Mouse (Mus musculus) heart, adult 2 months (tissue): Measurements from ENCODE around the gene Tktl1. TPM values are rescaled to one million over a fixed set of nuclear protein-coding genes. Genes with fewer than 3 reads are reported as not detected.
"Not testable (repeated sequence)": the region's sequence is repeated elsewhere in the genome, so short reads cannot be mapped to it uniquely, and the experiment has no call there.

ENCODE experiments used
- DNase-seq, 2 experiments: peaks; one replicate each; pipeline ENCODE4 v3.0.0; 2021
- H3K27ac ChIP-seq: fragments of 200-600 bp; 2 replicates; pipeline ENCODE4 v1.8.1; 2022
- H3K27me3 ChIP-seq: fragments of 200-500 bp; 2 replicates; pipeline ENCODE4 v1.6.1; 2012; ENCODE audit warnings: mild to moderate bottlenecking, low read length, inconsistent platforms, mixed read lengths; ENCODE audit not compliant: control insufficient read depth, insufficient read depth
- H3K36me3 ChIP-seq: fragments of 200-500 bp; 2 replicates; pipeline ENCODE4 v1.6.1; 2012; ENCODE audit warnings: low read length, inconsistent platforms; ENCODE audit not compliant: control insufficient read depth, insufficient read depth
- H3K4me1 ChIP-seq: fragments of 200-500 bp; 2 replicates; pipeline ENCODE4 v1.6.1; 2011; ENCODE audit warnings: low read length; ENCODE audit not compliant: control insufficient read depth, insufficient read depth
- H3K4me3 ChIP-seq: fragments of 200-600 bp; 2 replicates; pipeline ENCODE4 v1.8.1; 2022
- H3K79me2 ChIP-seq: fragments of 200-500 bp; replicated peaks from 2 replicates; pipeline ENCODE4 v1.6.1; 2012; ENCODE audit warnings: mild to moderate bottlenecking, inconsistent platforms, low read length, moderate library complexity, mixed read lengths; ENCODE audit not compliant: control insufficient read depth, insufficient read depth
- H3K9ac ChIP-seq: fragments of 200-500 bp; 2 replicates; pipeline ENCODE4 v1.6.1; 2012; ENCODE audit warnings: low read depth, mild to moderate bottlenecking, control low read depth, inconsistent platforms, low read length, mixed read lengths
- CTCF ChIP-seq: fragments of 200-600 bp; IDR thresholded peaks from 2 replicates; pipeline ENCODE4 v1.8.1; 2022; ENCODE audit warnings: antibody characterized with exemption, mild to moderate bottlenecking, moderate library complexity
- EP300 ChIP-seq: fragments of 200-500 bp; IDR thresholded peaks from 2 replicates; pipeline ENCODE4 v1.6.1; 2011; ENCODE audit warnings: low read depth, low read length, control low read depth; ENCODE audit not compliant: insufficient read depth
- POLR2A ChIP-seq: fragments of 200-500 bp; IDR thresholded peaks from 2 replicates; pipeline ENCODE4 v1.6.1; 2011; ENCODE audit warnings: mild to moderate bottlenecking, low read depth, low read length, control low read depth; ENCODE audit not compliant: insufficient read depth
- WGBS: fragments of 180-500 bp; shearing (Covaris S2); methylation state at CpG from one replicate; pipeline ENCODE4 v1.1.7; 2018; 5-methylcytosine and 5-hydroxymethylcytosine counted together
- intact Hi-C: fragments of 180-260 bp; cut with DNase I; formaldehyde crosslinking; loops from one replicate; pipeline ENCODE4 v1.15.1; 2025
- long read RNA-seq: library from polyadenylated mRNA; stranded (forward); transcript quantifications from one replicate; pipeline ENCODE4 v2.0.0, GENCODE M21; 2021
- polyA plus RNA-seq: library from polyadenylated mRNA; depleted of rRNA; stranded (reverse); fragments of >200 nt; gene quantifications from 2 replicates; pipeline ENCODE4 v1.2.3, GENCODE M21; 2012; rRNA removed
- total RNA-seq, 2 experiments: library from RNA; stranded (reverse); gene quantifications; 2 replicates each; pipeline ENCODE4 v1.2.3; 2021

Tktl1 gene
- total RNA-seq (not detected), polyA plus RNA-seq (not detected in 2 replicates)
- long read RNA-seq, result 0 reads

DNA sequence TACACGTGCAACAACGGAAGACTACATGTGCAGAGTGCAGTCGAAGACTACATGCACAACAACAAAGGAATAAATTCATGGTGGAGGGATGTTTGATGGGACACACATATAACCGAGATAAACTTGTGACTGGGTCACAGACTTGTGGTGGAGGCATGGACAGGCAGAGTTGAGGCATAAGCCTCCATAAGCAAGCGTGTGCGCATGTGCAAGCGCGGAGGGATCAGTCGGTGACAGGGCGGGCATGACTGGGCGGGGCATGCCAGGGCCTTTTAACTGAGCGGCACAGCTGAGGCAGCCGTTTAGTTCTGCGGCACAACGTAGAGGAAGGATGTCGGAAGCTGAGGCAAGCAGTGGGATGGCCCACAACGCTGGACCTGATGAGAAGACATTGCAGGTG, at the start of gene Tktl1:
TSS of gene Tktl1 (plus strand) at position 301 of the 400 bp plus-strand sequence.
- Histone ChIP-seq H3K4me1 (no peaks in the 10 kb centered on the region), H3K36me3 (no peaks in the 10 kb centered on the region), H3K79me2 (no peaks in the 10 kb centered on the region), H3K9ac (no peak within 1 kb of the TSS), H3K27ac (no peak within 1 kb of the TSS), H3K4me3 (no peak within 1 kb of the TSS), H3K27me3 (no peaks in the 10 kb centered on the region)
- TF ChIP-seq CTCF (no peak), POLR2A (no peak), EP300 (no peak)
- WGBS, result 88% methylated on average over 17 of the region's 17 CpGs
- intact Hi-C loops, result no loop called here
- DNase-seq, result no peak

- H3K36me3 ChIP-seq, H3K4me3 ChIP-seq, H3K27ac ChIP-seq, H3K9ac ChIP-seq, H3K27me3 ChIP-seq, H3K79me2 ChIP-seq, DNase-seq, H3K4me1 ChIP-seq, intact Hi-C loops: not testable (repeated sequence)
- 24% methylated on average over 1 of the region's 1 CpGs for WGBS
Measured at GRCm38 (mm10) chrX:74135263-74135662, 41.8 kb upstream of the Tktl1 start, which contains the start of gene Mecp2. Mecp2 (minus strand) TSS chrX:74135363.

- Histone ChIP-seq H3K4me3 (no peak within 1 kb of the TSS), H3K27me3 (no peaks in the 10 kb centered on the region)
Measured at GRCm38 (mm10) chrX:74167738-74168137, 9.3 kb upstream of the Tktl1 start, which contains the start of gene Tex28. Tex28 (minus strand) TSS chrX:74167838.

GRCm38 (mm10) chrX:74203556-74203955, 26.5 kb downstream of the Tktl1 start:
- Histone ChIP-seq H3K9ac (no peak overlapping the region), H3K4me1 (no peaks in the 10 kb centered on the region), H3K36me3 (no peaks in the 10 kb centered on the region), H3K27ac (no peak overlapping the region), H3K4me3 (no peak overlapping the region), H3K79me2 (no peaks in the 10 kb centered on the region), H3K27me3 (no peaks in the 10 kb centered on the region)
- TF ChIP-seq EP300 (no peak), POLR2A (no peak), CTCF (no peak)
- no peak for DNase-seq
- 72% methylated on average over 2 of the region's 2 CpGs for WGBS
- intact Hi-C loops, result no loop called here

More at GRCm38 (mm10) chrX:74167738-74168137, 9.3 kb upstream of the Tktl1 start, which contains the start of gene Tex28:
- Histone ChIP-seq H3K79me2 (no peaks in the 10 kb centered on the region), H3K4me1 (no peaks in the 10 kb centered on the region), H3K9ac (no peak within 1 kb of the TSS), H3K36me3 (no peaks in the 10 kb centered on the region), H3K27ac (no peak within 1 kb of the TSS)
- 88% methylated on average over 1 of the region's 1 CpGs for WGBS
- intact Hi-C loops, result no loop called here
- no peak for TF ChIP-seq POLR2A
- DNase-seq, result no peak

DNA sequence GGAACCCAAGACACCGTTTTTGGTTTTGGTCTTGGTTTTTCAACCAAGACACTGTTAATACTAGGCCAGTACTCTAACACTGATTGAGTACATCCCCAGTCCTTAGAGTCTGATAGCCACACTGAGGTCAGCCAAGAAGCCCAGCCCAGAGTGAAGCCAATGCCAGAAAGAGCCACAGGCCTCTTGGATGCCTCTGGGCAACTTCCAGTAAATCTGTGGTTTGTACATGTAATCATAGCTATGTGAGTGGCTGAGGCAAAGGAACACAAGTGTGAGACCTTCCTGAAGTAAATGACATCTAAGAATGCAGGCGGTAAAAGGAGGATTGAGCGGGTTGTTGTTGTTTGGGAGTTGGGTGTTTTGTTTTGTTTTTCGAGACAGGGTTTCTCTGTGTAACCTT, 41.4 kb downstream of the Tktl1 start:
- no peaks in the 10 kb centered on the region for H3K4me1 ChIP-seq
- H3K27me3 ChIP-seq, result no peaks in the 10 kb centered on the region
- H3K36me3 ChIP-seq, result no peaks in the 10 kb centered on the region
- H3K4me3 ChIP-seq, result no peak overlapping the region
- H3K27ac ChIP-seq, result no peak overlapping the region
- intact Hi-C loops, result no loop called here
- DNase-seq, result no peak
- no peak overlapping the region for H3K9ac ChIP-seq
- whole genome bisulfite sequencing, result 93% methylated on average over 4 of the region's 4 CpGs
- H3K79me2 ChIP-seq, result no peaks in the 10 kb centered on the region
- TF ChIP-seq CTCF (no peak), EP300 (no peak), POLR2A (no peak)

DNA sequence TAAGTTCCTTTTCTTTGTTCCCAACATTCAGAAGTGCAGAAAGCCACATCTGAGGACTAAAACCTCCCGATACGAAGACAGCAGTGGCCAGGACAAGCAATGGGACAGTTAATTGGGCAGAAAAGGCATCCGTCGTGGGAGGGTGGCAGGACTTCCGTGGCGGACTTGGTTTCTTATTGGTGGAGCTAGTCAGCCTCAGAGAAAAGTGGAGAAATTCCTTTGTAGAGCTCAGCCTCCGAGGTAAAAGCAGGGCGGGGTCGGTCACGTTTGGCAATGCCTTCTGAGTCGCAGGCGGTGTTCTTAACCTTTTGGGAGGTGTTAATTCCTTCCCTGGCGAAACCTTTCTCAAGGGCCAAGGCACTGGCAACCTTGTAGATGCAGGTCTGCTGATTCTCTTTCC, 42.4 kb downstream of the Tktl1 start:
- TF ChIP-seq CTCF, result no peak
- no peak for DNase-seq
- Histone ChIP-seq H3K79me2 (no peaks in the 10 kb centered on the region), H3K4me3 (no peak overlapping the region), H3K4me1 (no peaks in the 10 kb centered on the region), H3K27me3 (no peaks in the 10 kb centered on the region), H3K36me3 (no peaks in the 10 kb centered on the region), H3K9ac (no peak overlapping the region), H3K27ac (no peak overlapping the region)
- intact Hi-C loops, result no loop called here
- 56% methylated on average over 13 of the region's 13 CpGs for WGBS

DNA sequence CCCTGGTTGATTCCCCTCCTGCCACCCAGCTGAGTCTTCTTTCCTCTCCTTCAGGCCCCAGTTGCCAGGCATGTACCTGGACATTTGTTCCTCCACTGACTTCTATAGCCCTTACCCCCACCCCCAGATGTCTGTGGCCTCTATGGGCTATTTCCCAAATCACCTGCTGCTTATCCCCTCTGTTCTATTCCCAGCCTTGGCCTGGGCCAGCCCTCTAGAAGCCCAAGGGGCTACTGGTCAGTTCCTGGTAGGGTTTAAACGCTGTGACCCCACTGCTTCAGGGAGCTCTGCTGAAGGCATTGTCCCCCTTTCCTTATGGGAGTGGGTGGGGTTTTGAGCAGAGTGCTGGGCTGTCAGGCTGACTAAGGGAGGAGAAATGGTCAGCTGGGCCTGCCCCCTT, 43.0 kb downstream of the Tktl1 start:
- H3K27ac ChIP-seq, H3K36me3 ChIP-seq, DNase-seq, H3K4me1 ChIP-seq, H3K79me2 ChIP-seq, H3K4me3 ChIP-seq, H3K9ac ChIP-seq, intact Hi-C loops, H3K27me3 ChIP-seq: not testable (repeated sequence)
- 36% methylated on average over 1 of the region's 1 CpGs for WGBS
